Mouse (Mus musculus) CH12.LX (cell line): Measurements from ENCODE around the gene Tcea2.

ENCODE experiments used
- EP300 ChIP-seq: IDR thresholded peaks from 2 replicates; pipeline ENCODE4 v1.6.1; 2011; ENCODE audit warnings: low read length, improper control_type of control experiment
- MYC ChIP-seq: IDR thresholded peaks from 2 replicates; pipeline ENCODE4 v1.6.1; 2011; ENCODE audit warnings: low read depth, mild to moderate bottlenecking, improper control_type of control experiment, low read length

DNA sequence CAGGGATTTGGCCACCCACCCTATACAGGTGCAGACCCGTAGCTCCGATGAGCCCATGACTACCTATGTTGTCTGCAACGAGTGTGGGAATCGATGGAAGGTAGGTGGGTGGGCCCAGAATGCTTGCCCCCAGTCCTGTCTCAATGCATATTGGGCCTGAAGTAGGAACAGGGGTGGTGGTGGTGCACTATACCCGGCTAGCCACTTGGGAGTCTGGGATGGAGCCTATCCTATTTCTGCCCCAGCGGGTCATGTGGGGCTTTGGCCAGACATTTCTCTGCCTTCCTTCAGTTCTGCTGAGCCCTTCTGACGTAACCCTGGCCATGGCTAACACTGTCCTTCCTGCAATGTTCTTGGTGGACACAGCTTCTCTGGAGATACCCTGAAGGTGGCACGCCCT lies 7.5 kb downstream of the Tcea2 start:
- no peak for TF ChIP-seq MYC
- no peak for TF ChIP-seq EP300
